Mouse (Mus musculus) liver (tissue): ENCODE data around the gene Ctnnd2.

Experiments
- DNase-seq: peaks from one replicate; pipeline ENCODE4 v3.0.0-alpha.2; 2020; ENCODE audit warnings: mixed read lengths

Ctnnd2 gene

DNA sequence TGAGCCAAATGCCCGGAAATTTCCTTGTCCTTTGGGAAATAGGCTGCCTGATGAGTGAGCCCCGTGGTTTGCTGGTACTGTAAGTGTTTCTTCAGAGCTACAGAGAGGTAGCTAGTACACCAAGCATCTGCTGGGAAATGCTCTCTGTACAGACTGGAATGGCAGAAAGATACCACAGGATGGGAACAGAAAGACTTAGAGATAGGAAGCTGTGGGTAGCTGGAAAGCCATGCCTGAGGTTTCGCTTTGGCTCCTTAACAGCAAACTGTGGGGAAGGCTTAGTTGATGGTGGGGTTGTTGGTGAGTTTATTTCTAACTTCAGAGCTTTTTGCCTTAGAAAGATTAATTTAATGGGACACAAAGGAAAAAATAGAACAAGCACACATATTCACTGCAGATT, 485.2 kb downstream of the Ctnnd2 start:
- DNase-seq: no peak

DNA sequence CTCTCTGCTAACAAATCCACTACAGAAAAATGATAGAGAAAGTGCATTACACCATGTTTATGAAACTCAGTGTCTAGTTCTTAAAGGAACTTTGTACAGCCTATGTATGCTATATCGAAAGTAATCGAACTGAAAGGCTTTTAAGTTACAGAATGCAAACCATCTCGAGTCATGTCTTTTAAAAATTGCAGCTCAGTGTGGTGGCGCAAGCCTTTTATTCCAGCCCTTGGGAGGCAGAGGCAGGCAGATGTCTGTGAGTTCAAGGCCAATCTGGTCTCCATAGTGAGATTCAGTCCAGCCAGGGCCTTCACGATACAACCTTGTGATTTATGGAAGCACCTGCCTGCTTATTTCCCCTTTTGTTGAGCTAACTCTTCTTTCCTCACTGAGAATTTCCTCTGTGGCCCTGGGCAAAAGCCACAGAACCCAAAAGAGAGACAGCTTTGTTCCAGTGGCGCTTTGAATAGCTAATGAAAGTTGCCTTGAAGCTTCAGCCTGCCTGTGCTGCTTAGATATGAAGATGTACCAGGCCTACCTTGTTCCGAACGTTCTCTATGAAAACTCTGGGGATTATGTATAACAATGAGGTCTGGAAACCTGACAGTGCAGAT, 488.3 kb downstream of the Ctnnd2 start:
- DNase-seq: no peak

DNA sequence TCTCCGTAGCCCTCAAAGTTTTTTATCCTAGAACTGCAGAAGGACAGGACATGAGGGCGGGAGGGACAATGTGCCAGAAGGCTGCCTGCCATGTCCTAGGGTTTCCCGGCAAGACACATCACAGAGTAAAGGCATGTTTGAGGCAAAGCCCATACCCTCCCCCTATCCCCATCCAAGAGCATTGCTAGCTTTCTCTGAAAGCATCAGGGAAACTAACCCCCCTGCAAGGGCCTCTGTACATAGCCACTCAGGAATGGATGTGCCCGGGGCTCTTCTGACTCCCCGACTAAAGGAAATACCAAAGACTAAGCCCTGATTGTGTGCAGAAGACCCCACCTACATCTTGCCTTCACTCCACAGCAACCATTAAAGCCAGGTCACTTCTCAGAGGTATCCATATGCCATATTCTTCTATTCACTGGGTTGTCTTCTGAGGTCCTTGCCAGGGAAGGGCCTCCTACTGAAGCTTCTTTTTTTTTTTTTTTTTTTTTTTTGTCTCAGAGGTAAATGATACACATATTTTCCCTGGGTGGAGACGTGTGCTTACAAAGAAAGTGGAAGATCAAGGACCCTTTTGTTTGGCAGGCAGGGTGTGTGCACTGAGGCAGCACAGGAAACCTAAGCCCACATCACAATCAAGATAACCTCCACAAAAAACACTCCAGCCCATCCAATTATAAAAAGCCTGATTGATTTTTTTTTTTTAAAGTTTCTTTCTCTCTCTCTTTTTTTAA, 489.5 kb downstream of the Ctnnd2 start:
- DNase-seq: no peak

DNA sequence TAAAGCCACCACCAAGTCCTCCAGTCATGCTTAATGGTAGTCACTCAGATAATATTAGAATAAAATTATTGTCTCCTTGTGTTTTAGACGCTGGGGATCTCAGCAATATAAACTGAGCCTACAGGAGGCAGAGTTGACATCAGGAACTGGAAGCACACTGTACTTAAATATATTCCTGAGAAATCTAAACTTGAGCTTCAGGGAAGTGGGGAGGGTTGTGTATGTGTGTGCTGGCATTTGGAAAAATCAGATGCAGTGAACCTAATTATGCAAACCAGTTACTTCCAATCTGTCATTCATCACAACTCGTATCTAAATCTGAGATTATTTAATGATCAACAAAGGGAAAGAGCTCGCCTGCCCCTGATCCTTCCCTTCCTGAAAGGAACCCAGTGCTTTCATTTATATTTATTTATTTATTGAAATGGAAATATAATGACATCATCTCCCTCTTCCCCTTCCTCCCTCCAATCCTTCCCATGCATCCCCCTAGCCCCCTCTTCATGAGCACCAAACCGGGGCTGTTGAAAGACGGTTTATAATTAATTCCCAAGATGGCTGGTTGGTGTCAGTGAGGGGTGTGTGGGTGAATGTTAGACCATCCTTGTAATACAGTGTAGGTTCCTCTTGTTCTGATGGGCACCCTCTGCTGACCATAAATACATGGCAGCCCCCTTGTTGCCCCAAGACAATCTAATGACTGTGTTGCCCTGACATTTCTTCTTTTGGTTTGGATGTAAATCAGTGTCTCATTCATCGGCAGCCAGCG, 495.6 kb downstream of the Ctnnd2 start:
- DNase-seq: no peak

DNA sequence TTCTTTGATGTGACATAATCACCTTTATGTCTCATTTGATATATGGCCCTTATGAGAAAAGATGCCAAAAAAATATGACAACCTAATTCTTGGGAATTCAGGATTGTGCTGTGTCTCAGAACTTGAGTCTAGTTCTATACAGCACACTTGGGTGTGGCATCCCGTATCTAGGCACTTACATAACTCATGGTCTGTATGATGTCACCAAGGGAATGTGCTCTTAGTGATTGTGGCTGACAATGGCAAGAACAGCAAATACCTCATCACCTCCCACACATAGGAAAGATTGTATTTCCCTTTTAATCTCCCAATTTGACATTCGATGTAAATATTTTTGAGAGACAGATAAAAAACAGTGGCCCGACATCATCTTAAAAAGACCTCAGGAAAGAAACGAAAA, 509.5 kb downstream of the Ctnnd2 start:
- no peak for DNase-seq

DNA sequence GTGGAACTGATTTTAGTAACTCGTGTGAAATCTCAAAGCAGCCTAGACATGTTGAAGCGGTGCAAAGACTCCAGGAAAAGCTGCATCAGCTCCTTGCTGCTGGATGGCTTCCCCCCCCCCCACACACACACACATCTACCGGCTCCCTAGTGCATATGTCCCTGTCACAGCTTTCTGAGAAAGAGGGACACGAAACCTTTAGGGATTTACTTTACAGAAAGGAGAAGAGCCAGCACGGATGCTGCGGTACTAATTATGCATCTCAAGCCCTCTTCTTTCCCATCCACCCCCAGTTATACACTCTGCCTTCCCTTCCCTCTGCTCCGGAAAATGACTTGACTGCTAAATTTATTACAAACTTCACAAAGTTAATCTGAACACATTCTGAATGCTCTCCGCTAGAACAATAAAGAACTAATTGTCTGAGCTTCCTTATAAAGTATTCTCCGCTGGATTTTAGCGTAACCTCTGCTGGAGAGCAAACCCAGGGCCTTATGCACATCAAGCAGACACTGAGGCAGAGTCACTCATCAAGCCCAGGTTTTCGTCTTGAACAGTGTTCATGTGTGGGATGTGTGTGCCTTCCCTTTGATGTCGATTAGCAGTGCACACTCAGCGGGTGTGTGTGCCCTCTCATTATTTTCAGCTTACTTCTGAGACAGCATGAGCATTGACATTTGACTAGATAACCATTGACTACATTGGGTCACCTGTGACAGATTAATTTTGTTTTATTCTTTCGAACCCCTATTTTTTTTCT, 510.1 kb downstream of the Ctnnd2 start:
- DNase-seq: no peak

DNA sequence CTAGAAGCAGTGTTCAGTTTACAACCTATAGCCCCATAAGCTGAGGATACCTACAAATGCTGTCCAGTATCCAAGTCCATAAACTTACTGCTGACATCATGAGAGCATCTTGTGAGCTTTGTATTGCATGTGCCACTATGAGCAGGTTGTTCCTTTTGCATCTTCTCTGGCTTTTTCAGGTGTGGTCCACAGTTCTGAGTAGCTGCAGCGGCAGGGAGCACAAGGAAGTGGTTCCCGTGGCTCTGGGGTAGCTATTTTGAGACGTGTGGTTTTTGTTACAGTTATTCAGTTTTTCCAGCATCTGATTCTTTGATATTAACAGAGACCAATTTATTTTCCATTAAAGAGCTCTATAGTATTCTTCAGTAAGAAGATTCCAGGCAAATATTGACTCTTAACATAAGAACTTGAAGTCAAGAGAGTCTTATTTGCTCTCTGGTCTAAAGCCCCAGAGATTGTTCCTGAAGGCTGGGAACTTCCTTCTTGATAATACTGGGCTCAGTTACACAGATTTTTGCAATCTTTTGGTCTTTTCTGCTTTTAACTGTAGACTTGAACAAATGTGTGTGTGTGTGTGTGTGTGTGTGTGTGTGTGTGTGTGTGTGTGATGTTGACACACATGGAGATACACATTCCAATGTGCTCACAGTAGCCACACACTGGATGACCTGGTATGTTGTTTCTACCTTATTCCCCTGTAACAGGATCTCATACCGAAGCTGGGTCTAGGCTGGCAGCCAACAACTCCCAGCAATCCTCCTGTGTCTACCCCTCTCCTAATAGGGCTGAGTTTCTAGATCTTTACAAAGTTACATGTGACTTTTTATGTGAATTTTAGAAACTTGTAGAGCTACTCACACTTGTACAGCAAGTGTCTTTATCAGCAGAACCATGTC, 514.1 kb downstream of the Ctnnd2 start:
- DNase-seq: no peak

DNA sequence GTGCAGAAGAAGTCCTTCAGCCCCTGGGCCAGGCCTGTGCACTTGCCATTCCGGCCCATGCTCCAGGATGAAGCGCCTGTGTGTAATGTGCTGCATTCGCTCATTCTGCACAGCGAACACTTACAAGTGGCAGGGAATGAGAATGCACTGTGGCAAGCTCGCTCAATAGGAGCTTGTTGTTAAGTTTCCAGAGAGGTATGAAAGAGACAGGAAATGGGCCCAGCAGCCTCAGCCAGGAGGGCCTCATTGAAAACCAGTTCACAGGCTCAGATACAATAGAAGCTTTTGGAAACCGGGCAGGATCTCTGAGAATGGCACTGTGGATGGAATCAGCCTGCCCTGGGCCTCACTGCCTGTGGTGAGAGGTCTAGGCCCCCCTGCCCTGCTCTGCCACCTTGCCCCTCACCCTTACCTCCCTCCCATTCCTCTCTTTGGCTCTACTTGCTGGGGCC, 521.4 kb downstream of the Ctnnd2 start:
- no peak for DNase-seq

DNA sequence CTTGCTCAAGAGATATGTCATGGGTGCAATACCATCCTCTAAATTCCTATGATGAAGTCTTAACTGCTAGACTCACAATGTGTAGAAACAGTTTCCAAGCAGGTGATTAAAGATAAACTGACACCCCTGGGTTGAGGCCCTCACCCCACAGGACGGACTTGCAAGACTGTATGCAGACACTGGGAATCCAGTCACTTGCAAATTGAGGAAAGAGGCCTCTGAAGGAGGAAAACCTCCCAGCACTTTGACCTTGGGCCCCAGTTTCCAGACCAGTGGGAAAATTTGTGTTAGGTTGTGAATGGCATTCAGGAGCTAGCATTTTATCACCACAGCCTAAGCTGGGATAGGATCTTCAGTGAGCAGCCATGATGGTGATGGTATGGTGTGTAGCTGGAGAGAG, 521.9 kb downstream of the Ctnnd2 start:
- DNase-seq: no peak

DNA sequence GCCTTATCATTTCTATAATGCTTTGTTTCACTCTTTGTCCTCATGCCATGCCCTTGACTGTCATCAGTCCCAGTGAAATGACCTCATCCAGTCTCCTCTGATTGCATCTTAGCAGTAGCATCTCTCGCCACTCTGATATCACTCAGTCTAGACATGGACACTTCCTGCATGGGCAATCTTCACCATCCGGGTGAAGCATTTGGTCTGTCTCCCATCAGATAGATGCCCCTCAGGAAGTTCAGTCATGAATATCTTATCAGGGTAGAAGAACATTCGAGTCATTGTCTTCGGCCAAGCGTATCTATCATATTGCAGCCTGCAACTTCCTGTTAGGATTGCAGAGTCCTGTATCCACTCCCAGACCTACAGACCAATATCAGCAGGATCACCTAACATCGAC, 523.5 kb downstream of the Ctnnd2 start:
- no peak for DNase-seq

DNA sequence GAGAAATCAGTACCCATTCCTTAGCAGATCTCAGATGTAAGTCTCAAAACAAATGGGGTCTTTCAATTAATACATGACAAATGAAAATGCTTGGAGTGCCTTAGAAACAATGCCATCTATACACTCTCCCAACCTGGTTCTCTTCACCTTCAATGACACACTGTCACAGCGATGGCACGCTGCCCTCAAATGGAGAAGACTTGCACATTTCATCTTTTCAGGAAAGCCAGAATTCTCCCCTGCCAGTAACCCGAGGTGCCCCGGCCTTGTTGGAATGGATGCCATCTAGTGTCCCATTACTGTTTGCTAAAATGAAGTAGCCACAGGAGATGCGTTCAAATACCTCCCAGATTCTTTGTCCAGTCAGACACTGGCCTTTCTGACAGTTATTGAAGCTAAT, 525.0 kb downstream of the Ctnnd2 start:
- no peak for DNase-seq

DNA sequence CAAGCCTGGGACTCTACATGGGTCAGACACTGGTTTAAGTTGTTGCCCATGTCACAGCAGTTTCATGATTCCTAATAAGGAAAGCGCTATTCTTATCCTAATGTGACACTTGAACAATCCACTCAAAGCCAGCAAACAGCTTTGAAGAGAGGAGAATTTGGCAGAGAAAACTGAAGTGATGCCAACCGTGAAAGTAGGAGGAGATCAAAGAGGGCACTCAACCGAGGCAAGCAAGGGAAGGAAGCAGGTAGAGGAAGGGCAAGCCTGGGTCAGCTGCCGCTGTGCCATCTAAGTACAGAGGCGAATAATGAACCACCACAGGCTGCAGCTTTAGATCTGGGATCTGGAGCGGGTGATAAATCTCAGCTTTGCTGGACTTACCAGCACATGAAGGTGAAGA, 528.4 kb downstream of the Ctnnd2 start:
- no peak for DNase-seq

DNA sequence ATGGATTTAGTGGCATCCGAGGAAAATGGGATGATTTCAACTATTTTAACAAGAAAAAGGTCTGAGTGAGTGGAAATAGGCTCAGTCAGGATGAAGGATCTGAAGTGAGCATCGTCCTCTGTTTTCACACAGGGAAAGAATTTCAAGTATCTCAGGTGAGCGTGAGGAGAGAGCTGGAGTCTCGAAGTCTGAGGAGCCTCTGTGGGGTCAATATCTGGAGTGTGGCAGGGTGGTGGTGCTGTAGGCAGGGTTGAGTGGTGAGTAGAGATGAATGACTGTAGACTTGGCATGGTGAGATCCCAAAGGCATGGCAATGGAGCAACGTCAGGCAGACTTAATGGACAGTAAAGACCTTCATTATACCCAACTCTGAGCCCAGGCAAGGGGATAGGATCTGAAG, 529.2 kb downstream of the Ctnnd2 start:
- no peak for DNase-seq

DNA sequence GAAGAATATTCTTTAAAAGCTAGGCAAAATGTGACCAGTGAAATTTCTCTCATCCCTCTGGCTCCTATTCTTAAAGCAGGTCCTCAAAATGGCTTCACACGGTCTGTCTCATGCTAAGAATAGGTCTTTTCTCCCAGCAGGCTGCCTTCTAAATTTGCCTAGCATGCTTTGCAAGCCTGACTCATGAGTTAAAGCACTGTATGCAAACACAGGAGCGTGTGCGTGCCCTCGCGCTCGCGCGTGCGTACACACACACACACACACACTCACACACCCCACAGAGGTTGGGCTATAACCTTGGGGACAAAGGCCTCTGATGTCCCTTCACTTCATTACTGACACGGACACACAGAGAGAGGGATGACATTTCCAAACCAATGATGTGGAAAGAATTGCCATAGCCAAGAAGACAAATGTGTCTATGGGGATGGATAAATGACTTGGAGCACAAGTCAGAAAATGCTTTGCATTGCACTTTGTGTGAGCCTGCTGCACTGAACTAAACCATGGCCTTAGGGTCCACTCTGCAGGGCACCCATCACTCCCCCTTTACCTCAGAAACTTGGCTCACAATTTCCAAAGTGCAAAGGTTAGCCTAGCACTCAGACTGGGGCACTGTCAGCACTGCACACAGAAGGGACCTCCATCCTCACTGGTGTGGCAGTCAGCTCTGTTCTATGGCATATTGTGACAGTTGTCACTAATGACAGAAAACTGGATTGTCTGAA, 536.8 kb downstream of the Ctnnd2 start:
- no peak for DNase-seq

DNA sequence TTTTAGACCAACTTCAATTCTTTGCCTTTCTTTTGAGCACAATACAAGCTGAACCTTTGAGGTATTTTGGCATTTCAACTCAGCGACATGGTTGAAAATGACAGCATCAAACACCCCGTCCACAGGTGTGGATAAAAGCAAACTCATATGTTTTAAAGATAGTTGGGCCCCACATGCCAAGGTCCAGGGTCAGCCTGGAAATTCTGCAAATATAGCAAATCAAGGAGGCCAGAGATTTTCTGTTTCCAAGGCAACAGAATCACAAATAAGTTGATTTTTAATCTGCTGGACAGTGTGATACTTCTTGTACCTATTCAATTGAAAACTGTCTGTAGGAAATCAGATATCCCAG, 537.3 kb downstream of the Ctnnd2 start:
- DNase-seq: no peak

DNA sequence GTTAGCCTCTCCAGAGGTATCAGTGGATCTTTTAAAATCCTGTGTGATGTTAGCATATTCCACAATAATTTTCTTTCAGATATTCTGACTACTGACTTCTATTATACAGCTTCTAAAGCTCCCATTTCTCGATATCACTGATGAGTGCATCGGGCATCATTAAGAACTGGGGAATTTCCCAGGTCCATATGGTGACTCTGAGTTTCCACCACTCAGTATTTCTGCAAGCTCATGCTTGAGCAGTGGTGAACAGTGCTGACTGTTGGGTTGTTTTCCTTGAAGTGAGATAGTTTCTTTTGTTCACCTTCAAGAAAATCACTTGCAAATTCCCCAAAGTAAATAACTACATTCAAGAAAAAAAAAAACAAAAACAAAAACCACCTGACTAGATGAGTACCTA, 542.4 kb downstream of the Ctnnd2 start:
- no peak for DNase-seq

DNA sequence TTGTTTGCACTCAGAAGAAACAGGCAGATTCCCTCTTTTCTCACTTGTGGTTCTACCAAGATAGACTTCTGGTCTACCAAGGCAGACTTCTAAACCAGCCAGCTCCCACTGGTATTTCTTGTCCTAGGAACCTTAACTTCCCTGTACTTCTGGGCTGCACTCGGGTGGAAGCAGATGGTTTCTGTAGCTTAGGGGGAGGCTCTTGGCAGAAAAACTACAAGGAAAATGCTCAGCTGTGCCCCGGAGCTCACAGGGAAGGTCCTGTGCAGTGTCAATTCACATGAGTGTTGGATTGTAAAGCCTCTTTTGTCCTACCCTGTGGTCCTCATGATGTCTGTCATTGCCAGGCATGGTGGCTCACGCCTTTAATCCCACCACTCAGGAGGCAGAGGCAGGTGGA, 546.4 kb downstream of the Ctnnd2 start:
- no peak for DNase-seq

DNA sequence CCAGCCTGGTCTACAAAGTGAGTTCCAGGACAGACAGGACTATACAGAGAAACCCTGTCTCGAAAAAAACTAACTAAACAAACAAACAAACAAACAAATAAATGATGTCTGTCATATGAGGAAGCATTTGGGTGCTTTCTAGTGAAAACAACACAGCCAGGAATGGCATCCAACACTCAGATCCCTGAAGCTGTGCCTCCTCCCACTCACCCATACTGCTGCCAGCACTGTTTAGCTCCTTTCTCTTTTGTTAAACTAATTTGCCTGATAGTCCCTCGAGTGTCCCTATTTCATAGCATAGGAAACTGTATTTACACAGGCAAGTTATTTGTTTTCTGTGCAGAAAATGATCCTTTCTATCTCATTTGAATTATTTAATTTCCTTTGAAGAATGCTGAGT, 546.8 kb downstream of the Ctnnd2 start:
- no peak for DNase-seq

DNA sequence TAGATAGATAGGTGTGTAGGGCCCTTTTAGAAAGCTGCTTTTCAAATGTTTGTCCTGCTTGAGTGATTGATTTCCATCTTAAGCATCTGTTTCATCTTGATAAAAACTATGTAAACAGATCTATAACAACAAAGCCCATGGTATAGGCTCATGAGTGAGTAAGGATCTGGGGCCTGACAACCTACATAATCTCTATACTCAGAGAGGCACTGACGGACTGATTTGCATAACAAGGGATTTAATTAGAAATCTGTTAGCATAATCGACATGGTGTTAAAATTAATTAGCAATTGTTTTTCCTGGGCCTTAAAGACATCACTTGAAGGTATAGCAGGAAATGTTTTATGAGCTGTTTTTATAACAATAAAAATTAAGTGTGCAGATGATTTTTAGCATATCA, 548.7 kb downstream of the Ctnnd2 start:
- no peak for DNase-seq

DNA sequence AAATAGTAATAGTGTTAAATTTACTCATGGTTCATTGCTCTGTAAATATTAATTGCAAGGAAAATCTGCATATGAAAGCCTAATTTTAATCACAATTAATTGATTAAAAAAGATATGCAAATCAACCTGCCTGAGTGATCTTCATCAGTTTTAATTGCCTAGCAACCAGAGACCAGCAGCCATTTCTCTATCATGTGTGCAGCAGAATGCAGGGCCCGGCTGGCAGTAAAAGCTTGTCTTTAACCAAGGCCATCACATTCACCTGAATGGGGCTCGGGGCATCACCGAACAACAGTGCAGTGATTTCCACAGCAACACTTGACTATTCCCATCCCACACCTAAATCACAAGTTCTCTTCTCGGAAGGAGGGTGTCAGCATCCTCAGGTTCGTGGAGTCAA, 553.7 kb downstream of the Ctnnd2 start:
- no peak for DNase-seq

DNA sequence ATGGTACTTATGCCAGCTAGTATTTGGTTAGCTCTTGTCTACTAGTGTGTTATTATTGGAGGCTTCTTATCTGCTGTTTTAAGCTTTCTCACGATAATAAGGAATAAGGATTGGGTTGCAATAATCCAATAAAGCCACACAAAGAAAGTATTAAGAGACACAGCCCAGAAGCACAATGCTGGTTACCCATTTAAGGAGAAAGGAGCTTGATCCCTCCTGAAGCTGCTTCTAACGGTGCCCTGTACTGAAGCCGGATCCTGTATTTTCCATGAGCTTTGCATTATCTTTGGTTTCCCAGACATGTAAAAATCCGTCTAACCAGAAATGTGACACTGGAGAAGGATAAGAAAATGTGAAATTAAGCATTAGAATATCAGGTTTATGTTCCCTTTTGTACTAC, 565.8 kb downstream of the Ctnnd2 start:
- no peak for DNase-seq

DNA sequence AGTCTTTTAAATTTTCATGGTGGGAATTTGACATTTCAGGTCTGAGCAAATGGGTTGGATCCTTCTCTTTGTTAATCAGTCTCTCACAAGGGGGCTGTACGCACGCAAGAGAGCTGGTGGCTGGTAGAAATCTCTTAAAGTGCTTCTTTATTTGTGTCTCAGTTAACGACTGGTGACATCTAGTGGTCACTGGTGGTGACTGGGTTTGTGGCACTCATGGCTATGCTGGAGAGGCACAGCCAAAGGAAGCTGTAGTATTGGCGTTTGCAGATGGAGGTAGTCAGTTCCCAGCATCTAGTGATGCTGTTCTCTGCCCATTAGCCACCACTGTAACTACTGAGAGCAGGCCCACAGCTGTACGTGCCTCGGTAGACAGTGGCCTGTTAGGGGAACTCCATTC, 568.3 kb downstream of the Ctnnd2 start:
- DNase-seq: peak; percentile 43
